Mouse (Mus musculus) gastrocnemius, postnatal 25 days (tissue): Measurements from ENCODE around the gene Tepsin. TPM values are rescaled to one million over a fixed set of nuclear protein-coding genes. Genes with fewer than 3 reads are reported as not detected.

Experiments used
- microRNA-seq, 2 experiments: library from miRNA; unstranded; fragments of <30 nt; microRNA quantifications; one replicate each; pipeline ENCODE4 v1.2.0; 2021; ENCODE audit warnings: borderline replicate concordance in 2 of 2
- total RNA-seq, 2 experiments: library from RNA; stranded (reverse); gene quantifications; 1 replicate in 1 of 2; 2 replicates in 1 of 2; pipeline ENCODE4 v1.2.3; 2021

Tepsin gene
- total RNA-seq, 2 experiments from 2014 or later, result 5.2 to 5.5 TPM

Small RNAs within 50 kb of the gene (microRNA-seq; reads per million reads assigned to microRNA genes)
- 0 reads per million in 2 experiments for gene Gm25948

Other genes starting within 250 kb of the Tepsin start
- 10 to 100 TPM; 25.6 to 28.2 TPM for gene Chmp6, start 185.3 kb downstream of the Tepsin start, total RNA-seq
- 1 to 10 TPM; 2.2 to 3.4 TPM for gene Baiap2, start 156.0 kb downstream of the Tepsin start, total RNA-seq
- 1 to 10 TPM; 4.8 to 4.9 TPM for gene Aatk, start 51.6 kb downstream of the Tepsin start, total RNA-seq
- 1 to 10 TPM; 5.1 to 7.2 TPM for gene Cep131, start 11.9 kb downstream of the Tepsin start, total RNA-seq
- gene Ndufaf8, start 197 bp upstream of the Tepsin start, total RNA-seq, result 10 to 100 TPM; 30.9 to 39.5 TPM
- 10 to 100 TPM; 43.8 to 57.6 TPM for gene Slc38a10, start 52.6 kb upstream of the Tepsin start, total RNA-seq
- gene Bahcc1, start 134.2 kb upstream of the Tepsin start, total RNA-seq, result 1 to 10 TPM; 3.2 to 4.7 TPM
- 100 to 1,000 TPM; 236 to 249 TPM for gene Actg1, start 249.8 kb upstream of the Tepsin start, total RNA-seq